Mouse (Mus musculus) kidney, adult 2 months (tissue): ENCODE measurements around the gene Bcar3.

ENCODE experiments used
- CTCF ChIP-seq: fragments of 200-500 bp; conservative IDR thresholded peaks from 2 replicates; pipeline ENCODE4 v1.5.1; 2011; ENCODE audit warnings: low read depth, mild to moderate bottlenecking, control low read depth, low read length, moderate library complexity, mixed read lengths; ENCODE audit not compliant: insufficient read depth, insufficient read length
- POLR2A ChIP-seq: fragments of 200-500 bp; IDR thresholded peaks from one replicate; pipeline ENCODE4 v1.6.1; 2011; ENCODE audit warnings: low read depth, low read length, control low read depth

DNA sequence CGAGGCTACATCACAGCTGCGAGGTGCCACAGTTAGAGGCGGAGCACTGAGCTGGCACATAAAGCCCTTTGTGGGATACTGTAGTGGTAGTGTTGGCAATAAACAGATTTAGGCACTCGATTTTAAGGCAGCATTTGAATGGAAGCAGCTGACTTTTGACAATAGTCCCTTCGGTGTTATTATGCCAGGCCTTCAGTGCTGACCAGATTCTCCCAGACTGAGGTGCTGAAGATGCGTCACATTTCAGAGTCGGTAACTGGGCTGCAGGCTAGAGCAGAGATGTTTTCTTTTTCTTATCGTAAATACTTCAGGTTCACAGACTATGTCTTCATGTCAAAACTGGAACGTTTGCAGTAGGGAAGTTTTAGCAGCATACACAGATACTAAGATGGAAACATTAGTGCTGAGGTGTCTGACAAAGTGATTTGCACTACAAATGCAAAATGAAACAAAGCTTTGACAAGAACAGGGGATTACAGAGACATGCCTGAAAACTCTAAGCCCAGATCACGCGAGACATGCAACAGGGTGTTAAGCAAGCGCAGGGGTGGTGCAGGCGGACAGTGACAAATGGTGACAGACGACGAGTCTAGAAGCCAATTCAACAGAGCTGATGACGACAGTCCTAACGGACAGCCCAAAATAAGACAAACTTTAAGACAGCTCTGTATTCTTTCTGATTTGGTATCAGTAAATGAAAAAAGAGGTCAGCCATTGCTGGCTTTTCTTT lies 246.2 kb downstream of the Bcar3 start:
- TF ChIP-seq POLR2A, result no peak
- no peak for TF ChIP-seq CTCF
